Comparison of ENCODE assay signal across 12 mouse cellular contexts in genomic region chr17:32121833-32122586, GRCm38 (mm10). TPM values are rescaled to one million over a fixed set of nuclear protein-coding genes. Genes with fewer than 3 reads are reported as not detected.
DNase-seq lines count a peak whose midpoint lies in the region; ATAC-seq and TF ChIP-seq lines count a peak whose summit lies in the region.
"Had no signal": no experiment of that assay in that cellular context is flagged by ENCODE, and none has a peak within 500 bp of the region (broad histone marks: within the 10 kb centered on the region; RNA-seq: fewer than 3 reads in every experiment).

No protein-coding gene starts in this region.

- no peak for TF ChIP-seq CTCF in gastrocnemius, adult 2 months (IDR thresholded peaks at IDR 0.05)

- H3K36me3 ChIP-seq in kidney, embryonic 15.5 days = peaks cover 56% of the 10 kb centered on the region

- 84% methylated on average over 19 of the region's 19 CpGs for WGBS in kidney, embryonic 15.5 days

- ATAC-seq in kidney, embryonic 15.5 days (replicated peaks; ENCODE audit: low FRiP score) = no peak
- ATAC-seq: activated CD4-positive, CD25-positive, alpha-beta regulatory T cell, adult 4 months had no signal

- intact Hi-C loops in gastrocnemius, adult 2 months (cut with DNase I) = no loop called here
- intact Hi-C loops in heart, postnatal 10 days (cut with DNase I) = no loop called here
- intact Hi-C loops in left cerebral cortex, postnatal 4 days (cut with DNase I) = no loop called here

- no peak overlapping the region for H3K9ac ChIP-seq in kidney, embryonic 15.5 days
- H3K9ac ChIP-seq: embryonic facial prominence, embryonic 13.5 days had no signal

- peak; percentile 54 for DNase-seq in gastrocnemius, adult 2 months
- no peak for DNase-seq in gastrocnemius, adult 18-20 months (ENCODE audit: low spot score)
- peak; percentile 34 for DNase-seq in urinary bladder, postnatal 14 days (ENCODE audit: low spot score)
- DNase-seq in urinary bladder, adult 2 months (ENCODE audit: low spot score) = no peak
- DNase-seq in heart, postnatal 10 days = peak; percentile 49 to 51
- no peak for DNase-seq in left cerebral cortex, postnatal 4 days
- no peak for DNase-seq in cerebellum, postnatal 36 days
- DNase-seq: cerebellum, adult 18-20 months had no signal

- H3K4me1 ChIP-seq in kidney, embryonic 15.5 days = peaks cover 30% of the 10 kb centered on the region

- H3K4me3 ChIP-seq in gastrocnemius, adult 2 months = peak overlapping the region; percentile 63
- H3K4me3 ChIP-seq in kidney, embryonic 15.5 days (replicated peaks) = no peak overlapping the region
- H3K4me3 ChIP-seq: embryonic facial prominence, embryonic 13.5 days had no signal

- H3K27ac ChIP-seq in gastrocnemius, adult 2 months = peak overlapping the region; percentile 86
- H3K27ac ChIP-seq in kidney, embryonic 15.5 days = no peak overlapping the region
- H3K27ac ChIP-seq: embryonic facial prominence, embryonic 13.5 days had no signal

- H3K4me2 ChIP-seq in kidney, embryonic 15.5 days = no peak overlapping the region
- H3K4me2 ChIP-seq: embryonic facial prominence, embryonic 13.5 days had no signal

- no peaks in the 10 kb centered on the region for H3K9me3 ChIP-seq in kidney, embryonic 15.5 days (replicated peaks)
- H3K9me3 ChIP-seq: embryonic facial prominence, embryonic 13.5 days had no signal

- H3K27me3 ChIP-seq in kidney, embryonic 15.5 days = no peaks in the 10 kb centered on the region
- H3K27me3 ChIP-seq: embryonic facial prominence, embryonic 13.5 days had no signal

RNA-seq across cellular contexts. Expression of gene Notch3, which starts 44.6 kb away (rescaled TPM):
- 10 to 100 TPM; 10.7 to 14.8 TPM for total RNA-seq in gastrocnemius, adult 2 months (2021)
- total RNA-seq in gastrocnemius, adult 18-20 months (2021) = 10 to 100 TPM in 1 of 2 experiments, 1 to 10 TPM in 1; 9.6 to 12.5 TPM
- 16.1 and 21.5 TPM in 2 replicates for polyA plus RNA-seq in urinary bladder, adult 2 months (2012; rRNA removed)
- total RNA-seq in heart, postnatal 10 days (2021) = 10 to 100 TPM; 57.6 to 65.3 TPM
- total RNA-seq in left cerebral cortex, postnatal 4 days (2021) = 10 to 100 TPM; 21.8 to 21.9 TPM
- 11.9 and 14.9 TPM in 2 replicates for polyA plus RNA-seq in kidney, embryonic 15.5 days (2015; fragmentation: Nextera tagmentation; extraction: Ambion mirVana)
- total RNA-seq: monocyte, adult 5-6 weeks had no signal
- polyA plus RNA-seq: activated CD4-positive, CD25-positive, alpha-beta regulatory T cell, adult 4 months had no signal

Comparison
In these comparisons a context has a peak if more than half of its experiments do, and no peak if none do; other contexts are left out.
1. DNase-seq: peak in gastrocnemius, adult 2 months (single experiment), urinary bladder, postnatal 14 days (single experiment) and heart, postnatal 10 days (2 of 2); none in gastrocnemius, adult 18-20 months (single experiment), urinary bladder, adult 2 months (single experiment), left cerebral cortex, postnatal 4 days (single experiment) and cerebellum, postnatal 36 days (0 of 2).